Mouse (Mus musculus) embryonic facial prominence, embryonic 10.5 days (tissue): ENCODE measurements around the gene Grik4. TPM values are rescaled to one million over a fixed set of nuclear protein-coding genes. Genes with fewer than 3 reads are reported as not detected.

Experiments
- DNase-seq: peaks from one replicate; pipeline ENCODE4 v3.0.0-alpha.2; 2017; ENCODE audit warnings: low spot score
- H3K27ac ChIP-seq: fragments of 300-500 bp; sonication (generic); replicated peaks from 2 replicates; pipeline ENCODE4 v1.5.1; 2016; ENCODE audit warnings: mild to moderate bottlenecking
- H3K27me3 ChIP-seq: fragments of 300-500 bp; sonication (generic); replicated peaks from 2 replicates; pipeline ENCODE4 v1.6.1; 2016; ENCODE audit warnings: low read depth, mild to moderate bottlenecking; ENCODE audit not compliant: poor library complexity, severe bottlenecking
- H3K36me3 ChIP-seq: fragments of 300-500 bp; sonication (generic); replicated peaks from 2 replicates; pipeline ENCODE4 v1.6.1; 2016; ENCODE audit warnings: mild to moderate bottlenecking, moderate library complexity
- H3K4me1 ChIP-seq: fragments of 300-500 bp; sonication (generic); 2 replicates; pipeline ENCODE4 v1.6.1; 2016
- H3K4me3 ChIP-seq: fragments of 300-500 bp; sonication (generic); 2 replicates; pipeline ENCODE4 v1.5.1; 2016; ENCODE audit warnings: mild to moderate bottlenecking, moderate library complexity
- H3K9me3 ChIP-seq: fragments of 300-500 bp; sonication (generic); 2 replicates; pipeline ENCODE4 v1.6.1; 2016; ENCODE audit warnings: mild to moderate bottlenecking
- WGBS: fragments of 180-500 bp; shearing (Covaris S2); methylation state at CpG from one replicate; pipeline ENCODE4 v1.1.7; 2016; 5-methylcytosine and 5-hydroxymethylcytosine counted together
- polyA plus RNA-seq: library from polyadenylated mRNA; unstranded; fragments of >200 nt; fragmentation: Nextera tagmentation; extraction: Ambion mirVana; gene quantifications from 2 replicates; pipeline ENCODE4 v1.2.1, GENCODE M21; 2016

The Grik4 gene
- polyA plus RNA-seq, 1 experiment from 2014 or later = 0.96 TPM

- Histone ChIP-seq H3K9me3 (no peaks in the 10 kb centered on the region), H3K4me1 (peaks cover 5% of the 10 kb centered on the region), H3K36me3 (no peaks in the 10 kb centered on the region), H3K27me3 (no peaks in the 10 kb centered on the region), H3K27ac (no peak overlapping the region), H3K4me3 (no peak overlapping the region)
- no peak for DNase-seq
- WGBS = 64% methylated on average over 3 of the region's 3 CpGs
Measured at GRCm38 (mm10) chr9:42803061-42803491, 141.2 kb downstream of the Grik4 start.

GRCm38 (mm10) chr9:42801929-42802328 is 142.4 kb downstream of the Grik4 start:
- Histone ChIP-seq H3K27me3 (no peaks in the 10 kb centered on the region), H3K4me3 (no peak overlapping the region), H3K27ac (no peak overlapping the region), H3K4me1 (peaks cover 5% of the 10 kb centered on the region), H3K9me3 (no peaks in the 10 kb centered on the region), H3K36me3 (no peaks in the 10 kb centered on the region)
- no peak for DNase-seq
- 79% methylated on average over 11 of the region's 11 CpGs for WGBS

- Histone ChIP-seq H3K9me3 (no peaks in the 10 kb centered on the region), H3K36me3 (no peaks in the 10 kb centered on the region), H3K4me1 (peaks cover 12% of the 10 kb centered on the region), H3K27ac (no peak overlapping the region), H3K27me3 (no peaks in the 10 kb centered on the region), H3K4me3 (no peak overlapping the region)
- no peak for DNase-seq
- WGBS = 89% methylated on average over 7 of the region's 7 CpGs
Measured at GRCm38 (mm10) chr9:42800138-42800537, 144.2 kb downstream of the Grik4 start.

- no peak overlapping the region for H3K4me3 ChIP-seq
- 89% methylated on average over 5 of the region's 5 CpGs for WGBS
- H3K27ac ChIP-seq = no peak overlapping the region
- peaks cover 12% of the 10 kb centered on the region for H3K4me1 ChIP-seq
- no peaks in the 10 kb centered on the region for H3K36me3 ChIP-seq
- no peak for DNase-seq
- no peaks in the 10 kb centered on the region for H3K9me3 ChIP-seq
- no peaks in the 10 kb centered on the region for H3K27me3 ChIP-seq
Measured at GRCm38 (mm10) chr9:42799694-42800093, 144.6 kb downstream of the Grik4 start.

GRCm38 (mm10) chr9:42799242-42799641 is 145.1 kb downstream of the Grik4 start:
- H3K27ac ChIP-seq = no peak overlapping the region
- no peak for DNase-seq
- WGBS = 81% methylated on average over 5 of the region's 5 CpGs
- no peaks in the 10 kb centered on the region for H3K36me3 ChIP-seq
- no peak overlapping the region for H3K4me3 ChIP-seq
- peaks cover 12% of the 10 kb centered on the region for H3K4me1 ChIP-seq
- no peaks in the 10 kb centered on the region for H3K9me3 ChIP-seq
- H3K27me3 ChIP-seq = peaks cover 4% of the 10 kb centered on the region; the same call in 1 of the 2 replicates

- Histone ChIP-seq H3K27ac (no peak overlapping the region), H3K9me3 (no peaks in the 10 kb centered on the region), H3K4me1 (peaks cover 12% of the 10 kb centered on the region), H3K27me3 (peaks cover 13% of the 10 kb centered on the region), H3K4me3 (no peak overlapping the region), H3K36me3 (no peaks in the 10 kb centered on the region)
- DNase-seq = no peak
- WGBS = 79% methylated on average over 4 of the region's 4 CpGs
Measured at GRCm38 (mm10) chr9:42798280-42798679, 146.0 kb downstream of the Grik4 start.

GRCm38 (mm10) chr9:42797276-42797675 is 147.0 kb downstream of the Grik4 start:
- Histone ChIP-seq H3K4me1 (peaks cover 18% of the 10 kb centered on the region), H3K4me3 (no peak overlapping the region), H3K36me3 (no peaks in the 10 kb centered on the region), H3K9me3 (no peaks in the 10 kb centered on the region), H3K27me3 (peaks cover 23% of the 10 kb centered on the region), H3K27ac (no peak overlapping the region)
- DNase-seq = no peak
- 83% methylated on average over 8 of the region's 8 CpGs for WGBS

- 59% methylated on average over 8 of the region's 8 CpGs for WGBS
Measured at GRCm38 (mm10) chr9:42795881-42796280, 148.4 kb downstream of the Grik4 start.

GRCm38 (mm10) chr9:42794006-42794405 is 150.3 kb downstream of the Grik4 start:
- Histone ChIP-seq H3K27me3 (peaks cover 44% of the 10 kb centered on the region), H3K4me3 (no peak overlapping the region), H3K4me1 (peaks cover 24% of the 10 kb centered on the region), H3K36me3 (no peaks in the 10 kb centered on the region), H3K27ac (no peak overlapping the region), H3K9me3 (no peaks in the 10 kb centered on the region)
- WGBS = 93% methylated on average over 4 of the region's 4 CpGs
- no peak for DNase-seq

More at GRCm38 (mm10) chr9:42795881-42796280, 148.4 kb downstream of the Grik4 start:
- H3K36me3 ChIP-seq = no peaks in the 10 kb centered on the region
- DNase-seq = no peak
- peaks cover 24% of the 10 kb centered on the region for H3K4me1 ChIP-seq
- H3K9me3 ChIP-seq = no peaks in the 10 kb centered on the region
- H3K27ac ChIP-seq = no peak overlapping the region
- H3K4me3 ChIP-seq = no peak overlapping the region
- peaks cover 34% of the 10 kb centered on the region for H3K27me3 ChIP-seq

- no peaks in the 10 kb centered on the region for H3K9me3 ChIP-seq
- peaks cover 24% of the 10 kb centered on the region for H3K4me1 ChIP-seq
- WGBS = 81% methylated on average over 8 of the region's 8 CpGs
- H3K27ac ChIP-seq = no peak overlapping the region
- peaks cover 48% of the 10 kb centered on the region for H3K27me3 ChIP-seq
- no peaks in the 10 kb centered on the region for H3K36me3 ChIP-seq
- DNase-seq = no peak
- no peak overlapping the region for H3K4me3 ChIP-seq
Measured at GRCm38 (mm10) chr9:42793581-42793980, 150.7 kb downstream of the Grik4 start.

GRCm38 (mm10) chr9:42792381-42792780 is 151.9 kb downstream of the Grik4 start:
- Histone ChIP-seq H3K4me3 (no peak overlapping the region), H3K4me1 (peaks cover 24% of the 10 kb centered on the region), H3K9me3 (no peaks in the 10 kb centered on the region), H3K27ac (no peak overlapping the region), H3K36me3 (no peaks in the 10 kb centered on the region), H3K27me3 (peaks cover 52% of the 10 kb centered on the region)
- DNase-seq = no peak
- 38% methylated on average over 5 of the region's 5 CpGs for WGBS

GRCm38 (mm10) chr9:42791779-42792178 is 152.5 kb downstream of the Grik4 start:
- Histone ChIP-seq H3K4me1 (peaks cover 24% of the 10 kb centered on the region), H3K27ac (no peak overlapping the region; the same call in 1 of the 2 replicates), H3K36me3 (no peaks in the 10 kb centered on the region), H3K27me3 (peaks cover 52% of the 10 kb centered on the region), H3K9me3 (no peaks in the 10 kb centered on the region), H3K4me3 (no peak overlapping the region)
- no peak for DNase-seq
- 51% methylated on average over 12 of the region's 12 CpGs for WGBS

- Histone ChIP-seq H3K27ac (no peak overlapping the region), H3K27me3 (peaks cover 52% of the 10 kb centered on the region), H3K9me3 (no peaks in the 10 kb centered on the region), H3K36me3 (no peaks in the 10 kb centered on the region), H3K4me3 (no peak overlapping the region), H3K4me1 (peaks cover 24% of the 10 kb centered on the region)
- WGBS = 69% methylated on average over 4 of the region's 4 CpGs
- DNase-seq = no peak
Measured at GRCm38 (mm10) chr9:42791346-42791745, 152.9 kb downstream of the Grik4 start.

GRCm38 (mm10) chr9:42788471-42788870 is 155.8 kb downstream of the Grik4 start:
- DNase-seq = peak; percentile 56
- Histone ChIP-seq H3K9me3 (no peaks in the 10 kb centered on the region), H3K4me3 (no peak overlapping the region), H3K4me1 (peaks cover 19% of the 10 kb centered on the region), H3K27ac (no peak overlapping the region), H3K36me3 (no peaks in the 10 kb centered on the region), H3K27me3 (peaks cover 41% of the 10 kb centered on the region)
- WGBS = 21% methylated on average over 8 of the region's 8 CpGs
